Mouse (Mus musculus) ES-E14 (cell line): ENCODE data around the gene Gm30191. TPM values are rescaled to one million over a fixed set of nuclear protein-coding genes. Genes with fewer than 3 reads are reported as not detected.

Experiments used
- DNase-seq: peaks from one replicate; pipeline ENCODE4 v3.0.0-alpha.2; 2013; ENCODE audit warnings: low read depth, low spot score
- H3K27ac ChIP-seq: 2 replicates; pipeline ENCODE4 v1.5.1; 2012; ENCODE audit warnings: low read depth, mild to moderate bottlenecking, low read length, moderate library complexity, mixed read lengths; ENCODE audit not compliant: poor library complexity, insufficient read depth, severe bottlenecking
- H3K36me3 ChIP-seq: 2 replicates; pipeline ENCODE4 v1.6.1; 2012; ENCODE audit warnings: mild to moderate bottlenecking, low read length, moderate library complexity, mixed read lengths; ENCODE audit not compliant: control insufficient read depth, poor library complexity, insufficient read depth, severe bottlenecking
- H3K4me1 ChIP-seq, 2 experiments: fragments of 150-350 bp in 1 of 2; sonication (generic) in 1 of 2; 2 replicates each; pipeline ENCODE4 v1.6.1; 2012; ENCODE audit warnings: low read length in 2 of 2, mild to moderate bottlenecking in 1 of 2, mixed read lengths in 1 of 2; ENCODE audit not compliant: control insufficient read depth in 2 of 2, insufficient read depth in 2 of 2, poor library complexity in 1 of 2
- H3K4me3 ChIP-seq, 2 experiments: fragments of 150-350 bp in 1 of 2; sonication (generic) in 1 of 2; 2 replicates each; pipeline ENCODE4 v1.5.1; 2012; ENCODE audit warnings: low read length in 2 of 2, low read depth in 1 of 2, mild to moderate bottlenecking in 1 of 2, mixed read lengths in 1 of 2; ENCODE audit not compliant: insufficient read depth in 1 of 2, poor library complexity in 1 of 2, severe bottlenecking in 1 of 2
- H3K9ac ChIP-seq: 2 replicates; pipeline ENCODE4 v1.6.1; 2012; ENCODE audit warnings: low read depth, mild to moderate bottlenecking, low read length, mixed read lengths; ENCODE audit not compliant: poor library complexity, insufficient read depth, severe bottlenecking
- H3K9me3 ChIP-seq: fragments of 150-350 bp; sonication (generic); 2 replicates; pipeline ENCODE4 v1.6.1; 2012; ENCODE audit warnings: low read depth, mild to moderate bottlenecking, low read length; ENCODE audit not compliant: control insufficient read depth, insufficient read depth
- CHD2 ChIP-seq: IDR thresholded peaks from 2 replicates; pipeline ENCODE4 v1.6.1; 2014; ENCODE audit warnings: mild to moderate bottlenecking, low read depth, low read length, inconsistent platforms
- HCFC1 ChIP-seq: IDR thresholded peaks from 2 replicates; pipeline ENCODE4 v1.6.1; 2012; ENCODE audit warnings: low read length, inconsistent platforms, borderline replicate concordance; ENCODE audit not compliant: insufficient read depth
- MAFK ChIP-seq: IDR thresholded peaks from 2 replicates; pipeline ENCODE4 v1.6.1; 2014; ENCODE audit warnings: mild to moderate bottlenecking, low read depth, low read length, inconsistent platforms; ENCODE audit not compliant: insufficient read depth
- ZC3H11A ChIP-seq: IDR thresholded peaks from 2 replicates; pipeline ENCODE4 v1.6.1; 2012; ENCODE audit warnings: low read depth, mild to moderate bottlenecking, inconsistent platforms, low read length, borderline replicate concordance
- ZNF384 ChIP-seq: IDR thresholded peaks from 2 replicates; pipeline ENCODE4 v1.6.1; 2012; ENCODE audit warnings: low read depth, low read length, inconsistent platforms
- in situ Hi-C, 2 experiments: fragments of 600-800 bp; cut with MboI; formaldehyde crosslinking; loops; one replicate each; pipeline ENCODE4 v1.15.1; 2025; ENCODE audit warnings: low sequenced_read_pairs in 2 of 2, inconsistent platforms in 1 of 2; ENCODE audit not compliant: unreplicated experiment in 2 of 2
- total RNA-seq: library from RNA; depleted of rRNA; stranded (reverse); fragments of 300-350 nt; gene quantifications from 2 replicates; pipeline ENCODE4 v1.2.3, GENCODE M21; 2012; rRNA removed

Gm30191 gene
- total RNA-seq: not detected in 2 replicates

DNA sequence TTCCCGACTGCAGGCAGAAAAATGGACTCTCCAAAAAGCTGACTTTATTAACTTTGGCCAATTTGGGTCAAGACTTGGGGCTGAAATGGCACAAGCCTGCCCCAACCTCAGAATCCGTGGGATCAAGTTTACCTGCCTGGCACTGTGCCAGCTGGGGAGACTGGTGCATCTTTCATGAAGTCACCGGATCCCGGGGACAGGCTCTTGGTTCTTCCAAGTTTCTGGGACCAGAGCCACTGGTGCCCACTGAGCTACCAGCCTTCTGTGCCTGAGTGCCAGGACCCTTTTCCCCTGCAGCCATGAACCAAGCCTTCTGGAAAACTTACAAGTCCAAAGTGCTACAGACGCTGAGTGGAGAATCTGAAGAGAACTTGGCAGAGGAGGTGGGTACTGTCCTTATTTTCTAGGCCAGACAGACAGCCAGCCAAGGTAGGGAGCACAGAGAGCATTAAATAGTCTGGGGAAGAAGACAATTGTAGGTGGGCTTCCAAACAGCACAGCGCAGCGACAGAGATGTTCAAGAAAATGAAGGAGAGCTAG, at the start of gene Gm30191:
Gene Gm30191 (plus strand): TSS at position 217 of the 540 bp plus-strand sequence.
- no peak within 1 kb of the TSS for H3K9ac ChIP-seq
- no peaks in the 10 kb centered on the region for H3K9me3 ChIP-seq
- H3K4me1 ChIP-seq: peaks cover 0 to 19% of the 10 kb centered on the region in 2 experiments; a peak in 3 of 4 replicates
- in situ Hi-C loops: no loop called here
- DNase-seq: no peak
- no peak within 1 kb of the TSS for H3K4me3 ChIP-seq
- H3K36me3 ChIP-seq: peaks cover 10% of the 10 kb centered on the region; the same call in 1 of the 2 replicates
- TF ChIP-seq CHD2: no peak
- no peak for TF ChIP-seq HCFC1
- no peak for TF ChIP-seq ZC3H11A
- no peak for TF ChIP-seq MAFK
- no peak for TF ChIP-seq ZNF384
- no peak within 1 kb of the TSS; the same call in 1 of the 2 replicates for H3K27ac ChIP-seq

- in situ Hi-C loops: no loop called here
- Histone ChIP-seq H3K9me3 (no peaks in the 10 kb centered on the region), H3K4me1 (0 out of 4 replicates have a peak, but pooled peaks cover 0 to 1% of the 10 kb centered on the region in 2 experiments), H3K9ac (no peak overlapping the region), H3K27ac (no peak overlapping the region), H3K4me3 (no peak overlapping the region), H3K36me3 (no peaks in the 10 kb centered on the region)
- TF ChIP-seq ZC3H11A: no peak
- TF ChIP-seq CHD2: no peak
- no peak for TF ChIP-seq MAFK
- 0 out of 2 replicates have a peak, but pooled peaks have one; percentile 28 for TF ChIP-seq ZNF384
- peak; percentile 47 for DNase-seq
Observed at GRCm38 (mm10) chr4:134199371-134199770, 47.4 kb upstream of the Gm30191 start.

- in situ Hi-C loops: no loop called here
- H3K4me3 ChIP-seq: no peak within 1 kb of the TSS
- no peaks in the 10 kb centered on the region for H3K9me3 ChIP-seq
- peaks cover 1 to 12% of the 10 kb centered on the region in 2 experiments; a peak in 1 of 4 replicates for H3K4me1 ChIP-seq
- TF ChIP-seq HCFC1: no peak
- no peak for TF ChIP-seq MAFK
- no peak for TF ChIP-seq ZC3H11A
- TF ChIP-seq ZNF384: no peak
- TF ChIP-seq CHD2: no peak
- DNase-seq: no peak
- no peaks in the 10 kb centered on the region for H3K36me3 ChIP-seq
- H3K27ac ChIP-seq: no peak within 1 kb of the TSS
- no peak within 1 kb of the TSS for H3K9ac ChIP-seq
Observed at GRCm38 (mm10) chr4:134202904-134203303, 43.8 kb upstream of the Gm30191 start, which contains the start of gene Gm7534. TSS of gene Gm7534 (minus strand) at chr4:134203004.

- H3K9ac ChIP-seq: no peak overlapping the region
- H3K4me3 ChIP-seq: no peak overlapping the region
- DNase-seq: no peak
- in situ Hi-C loops: no loop called here
- peaks cover 1 to 12% of the 10 kb centered on the region in 2 experiments; a peak in 1 of 4 replicates for H3K4me1 ChIP-seq
- TF ChIP-seq HCFC1: no peak
- no peak for TF ChIP-seq MAFK
- TF ChIP-seq ZC3H11A: no peak
- TF ChIP-seq ZNF384: no peak
- TF ChIP-seq CHD2: no peak
- H3K9me3 ChIP-seq: no peaks in the 10 kb centered on the region
- H3K27ac ChIP-seq: no peak overlapping the region
- no peaks in the 10 kb centered on the region for H3K36me3 ChIP-seq
Observed at GRCm38 (mm10) chr4:134203340-134203896, 43.3 kb upstream of the Gm30191 start.
